Mouse (Mus musculus) embryo, embryonic 11.5 days (tissue): Measurements from ENCODE around the gene Tst.

ENCODE experiments used
- DNase-seq: peaks from one replicate; pipeline ENCODE4 v3.0.0-alpha.2; 2012; ENCODE audit warnings: low read depth, low spot score

Tst gene

DNA sequence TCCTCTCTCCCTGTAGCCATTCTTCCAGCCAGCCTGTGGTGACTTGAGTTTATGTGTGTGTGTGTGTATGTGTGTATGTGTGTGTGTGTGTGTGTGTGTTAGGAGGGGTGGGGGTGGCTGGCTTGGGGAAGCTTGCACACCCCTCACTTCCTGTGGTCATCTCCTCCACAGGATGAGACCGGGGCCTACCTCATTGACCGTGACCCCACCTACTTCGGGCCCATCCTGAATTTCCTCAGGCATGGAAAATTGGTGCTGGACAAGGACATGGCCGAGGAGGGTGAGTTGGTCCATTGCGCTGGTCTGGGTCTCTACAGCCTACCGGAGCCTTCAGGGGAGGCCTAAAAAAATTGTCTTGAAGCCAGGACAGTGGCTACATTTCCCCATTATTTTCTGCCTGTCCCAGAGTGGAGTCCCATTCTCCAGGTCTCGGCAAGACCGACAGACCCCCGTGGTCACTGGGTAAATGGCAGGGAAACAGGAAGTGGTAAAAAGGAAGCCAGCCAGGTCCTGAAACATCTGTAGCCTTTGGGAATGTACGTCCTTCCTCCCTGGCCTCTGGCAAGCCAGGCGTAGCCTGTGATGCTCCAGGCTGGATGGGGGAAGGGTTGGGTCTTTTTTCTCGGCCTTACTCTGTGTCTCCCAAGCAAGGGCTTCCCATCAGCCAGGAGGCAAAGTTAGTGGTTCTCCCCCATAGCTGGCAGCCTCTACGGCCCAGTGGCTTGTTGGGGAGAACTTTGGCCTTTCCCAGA is 24.3 kb upstream of the Tst start:
- DNase-seq, result no peak

GRCm38 (mm10) chr15:78429139-78429459 is 23.4 kb upstream of the Tst start:
- no peak for DNase-seq

DNA sequence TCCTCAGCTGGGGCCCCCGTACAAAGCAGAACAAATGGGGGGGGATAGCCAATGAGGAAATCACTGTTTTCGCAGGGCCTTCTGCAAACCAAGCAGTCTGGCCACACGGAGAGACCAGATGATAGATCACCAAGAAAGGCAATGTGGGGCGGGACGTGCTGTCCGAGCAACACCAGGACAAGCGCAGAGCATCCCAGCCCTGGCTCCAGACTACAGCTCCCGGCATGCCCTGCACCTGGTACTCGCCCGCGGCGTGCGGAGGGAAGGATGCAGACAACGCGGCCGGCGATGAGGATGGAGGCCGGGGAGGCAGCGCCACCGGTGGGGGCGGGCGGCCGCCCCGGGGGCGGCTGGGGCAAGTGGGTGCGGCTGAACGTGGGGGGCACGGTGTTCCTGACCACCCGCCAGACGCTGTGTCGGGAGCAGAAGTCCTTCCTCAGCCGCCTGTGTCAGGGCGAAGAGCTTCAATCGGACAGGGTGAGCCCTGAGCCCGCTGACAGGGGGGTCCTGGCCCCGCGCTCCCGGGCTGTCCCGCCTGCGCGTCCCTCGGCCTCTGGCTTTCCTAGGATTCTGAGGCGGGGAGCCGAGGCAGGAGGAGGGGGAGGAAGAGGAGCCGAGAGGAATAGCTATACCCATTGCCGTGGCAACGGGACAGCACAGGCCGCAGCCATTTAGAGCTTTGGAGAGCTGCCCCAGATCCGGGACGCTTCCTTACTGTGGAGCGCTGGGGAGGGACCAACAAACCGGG is 22.9 kb upstream of the Tst start, which contains the start of gene Kctd17:
Gene Kctd17, plus strand, starts transcription at position 174 of the 748 bp plus-strand sequence.
- DNase-seq, result no peak

DNA sequence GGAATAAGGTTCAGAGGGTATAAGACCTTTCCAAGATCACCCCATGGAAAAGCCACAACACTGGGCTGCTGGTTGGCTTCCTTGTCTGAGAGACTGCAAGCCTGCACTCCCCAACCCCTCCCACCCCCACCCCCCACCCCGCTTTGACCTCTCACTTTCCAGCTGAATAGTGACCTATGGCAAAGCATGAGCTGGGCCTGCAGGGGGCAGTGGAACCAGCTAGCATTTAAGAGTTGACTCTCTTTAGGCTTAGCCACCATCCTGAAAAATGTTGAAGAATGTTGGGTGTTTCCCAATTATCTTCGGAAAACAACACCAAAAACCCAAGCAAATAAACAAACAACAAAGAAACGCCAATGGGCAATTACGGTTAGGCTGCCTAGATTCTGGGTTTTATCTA is 19.5 kb upstream of the Tst start:
- no peak for DNase-seq

GRCm38 (mm10) chr15:78424507-78424906 is 18.8 kb upstream of the Tst start:
- DNase-seq, result no peak

DNA sequence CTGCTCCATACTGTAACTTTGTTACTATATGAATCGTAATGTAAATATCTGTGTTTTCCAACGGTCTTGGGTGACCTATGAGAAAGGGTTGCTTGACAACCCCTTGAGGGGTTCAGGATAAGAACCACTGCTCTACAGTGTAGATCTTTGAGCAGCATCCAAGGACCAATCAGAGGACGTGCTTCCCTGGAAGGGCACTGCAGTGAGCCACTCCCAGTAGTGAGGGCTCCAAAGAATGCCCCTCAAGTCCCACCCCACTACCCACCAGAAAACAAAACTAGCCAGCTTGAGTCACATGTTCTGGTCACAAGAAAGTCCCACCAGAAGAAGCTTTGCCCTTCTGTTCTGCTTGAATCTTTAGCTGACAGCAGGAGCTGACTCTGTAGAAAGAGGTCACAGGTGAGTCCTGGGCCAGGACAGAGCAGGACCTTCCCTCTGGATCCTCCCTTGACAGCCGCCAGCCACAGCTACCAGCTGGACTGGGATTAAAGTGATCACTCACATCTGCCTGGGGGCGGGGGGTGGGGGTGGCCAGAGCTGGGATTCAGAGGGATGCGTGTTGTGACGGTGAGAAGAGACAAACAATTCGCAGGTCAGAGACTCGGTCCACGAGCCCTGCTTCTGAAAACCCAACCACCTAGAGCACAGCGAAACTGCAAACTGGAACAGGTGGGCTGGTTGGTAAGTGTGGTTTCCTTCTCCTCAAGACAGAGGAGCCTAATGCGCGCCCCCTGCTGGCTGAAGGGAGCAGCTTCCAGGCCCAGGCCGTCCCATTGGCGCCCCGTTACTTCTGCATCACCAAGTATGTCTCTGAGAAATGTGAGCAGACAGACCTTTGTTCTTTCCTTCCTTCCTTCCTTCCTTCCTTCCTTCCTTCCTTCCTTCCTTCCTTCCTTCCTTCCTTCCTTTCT is 16.6 kb upstream of the Tst start:
- DNase-seq, result peak; percentile 72

DNA sequence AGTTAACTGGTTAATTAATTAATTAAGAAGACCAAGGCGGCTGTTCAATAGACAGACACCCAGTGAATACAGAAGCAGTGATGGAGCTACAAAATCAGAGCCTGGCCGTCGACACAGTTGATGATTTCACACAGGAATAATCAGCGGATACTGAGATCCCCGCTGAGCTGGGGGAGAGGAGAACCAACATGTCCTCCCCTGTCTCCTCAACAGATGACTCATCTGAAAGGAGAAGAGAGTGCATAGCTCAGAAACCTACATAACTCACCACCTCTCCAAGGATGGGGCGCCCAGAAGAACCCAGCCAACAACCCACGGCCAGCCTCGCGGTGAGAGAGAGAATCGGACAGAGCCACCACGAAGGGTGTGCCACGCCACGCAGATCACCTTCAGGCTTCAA is 14.7 kb upstream of the Tst start:
- no peak for DNase-seq

- no peak for DNase-seq
These were observed 11.2 kb upstream of the Tst start for GRCm38 (mm10) chr15:78416937-78417336.

GRCm38 (mm10) chr15:78414157-78414556 is 8.4 kb upstream of the Tst start:
- DNase-seq, result no peak

DNA sequence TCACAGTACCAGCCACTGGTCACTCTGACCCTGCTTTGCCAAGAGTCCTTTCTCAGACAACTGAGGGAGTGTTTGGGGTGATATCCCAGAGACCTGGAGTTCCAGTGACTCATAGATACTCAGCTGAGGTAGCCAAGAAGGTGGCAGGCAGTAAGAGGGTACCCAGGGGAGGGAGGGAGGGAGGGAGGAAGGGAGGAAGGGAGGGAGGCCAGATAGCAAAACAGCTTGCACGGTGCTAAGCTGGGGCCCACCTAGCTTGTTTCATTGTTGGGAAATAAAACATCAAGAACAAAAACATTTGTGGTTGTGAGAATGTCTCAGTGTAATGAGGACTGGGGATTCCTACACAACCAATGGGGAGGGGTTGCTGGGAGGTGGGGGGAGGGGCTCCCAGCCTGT is 8.0 kb upstream of the Tst start:
- DNase-seq, result no peak

DNA sequence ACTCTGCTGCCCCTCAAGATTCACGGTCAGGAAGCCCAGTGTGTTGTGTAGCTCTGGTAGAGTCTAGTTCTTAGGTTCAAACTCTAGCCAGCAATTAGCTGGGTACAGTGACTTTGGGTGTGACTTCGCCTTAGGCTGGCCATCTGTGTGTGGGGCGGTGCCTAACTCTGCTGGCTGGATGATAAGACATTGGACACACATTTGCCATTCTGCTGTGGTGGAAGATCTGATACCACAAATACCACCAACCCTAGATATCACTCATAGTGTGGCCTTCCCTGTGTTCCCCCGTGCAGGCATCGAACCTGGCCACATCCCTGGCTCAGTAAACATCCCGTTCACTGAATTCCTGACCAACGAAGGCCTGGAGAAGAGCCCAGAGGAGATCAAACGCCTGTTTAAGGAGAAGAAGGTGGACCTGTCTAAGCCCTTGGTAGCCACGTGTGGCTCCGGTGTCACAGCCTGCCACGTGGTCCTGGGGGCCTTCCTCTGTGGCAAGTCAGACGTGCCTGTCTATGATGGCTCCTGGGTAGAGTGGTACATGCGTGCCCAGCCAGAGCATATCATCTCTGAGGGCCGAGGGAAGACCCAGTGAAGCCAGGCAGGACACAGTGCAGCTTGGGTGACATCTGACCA is 7.5 kb upstream of the Tst start:
- DNase-seq, result no peak

- DNase-seq, result no peak
These were observed 3.9 kb upstream of the Tst start for GRCm38 (mm10) chr15:78409570-78410052.

DNA sequence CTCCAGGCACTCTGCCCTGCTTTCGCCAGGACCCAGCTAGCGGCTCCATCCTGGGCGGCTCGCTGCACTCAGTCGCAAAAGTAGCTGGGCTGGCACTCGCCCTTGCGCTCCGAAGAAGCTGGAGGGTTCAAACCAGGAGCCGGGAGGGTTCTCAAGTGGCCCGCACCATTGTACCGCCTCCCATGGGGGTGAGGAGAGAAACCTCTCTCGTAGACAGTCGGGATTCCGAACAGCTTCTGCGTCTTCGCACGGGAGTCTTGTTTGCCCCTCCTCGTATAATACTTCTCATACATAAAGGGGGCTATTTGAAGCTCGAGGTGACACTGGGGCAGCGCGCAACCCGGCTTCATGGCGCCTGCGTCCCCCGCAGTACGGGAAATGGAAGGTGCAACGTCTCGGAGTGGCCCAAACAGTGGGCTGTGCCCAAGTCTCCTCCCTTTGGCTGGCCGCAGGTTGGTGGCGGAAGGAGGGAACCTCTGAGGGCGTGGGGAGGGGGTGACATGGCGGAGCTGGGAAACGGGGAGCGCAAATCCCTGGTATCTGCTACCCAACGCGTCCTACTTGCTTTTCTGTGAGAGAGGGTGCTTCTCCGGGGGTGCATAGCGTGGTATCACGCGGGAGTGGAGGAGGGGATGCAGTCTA is 707 bp upstream of the Tst start, which contains the start of gene Mpst:
Gene Mpst, plus strand, starts transcription at position 124 of the 642 bp plus-strand sequence.
- DNase-seq, result peak; percentile 82

DNA sequence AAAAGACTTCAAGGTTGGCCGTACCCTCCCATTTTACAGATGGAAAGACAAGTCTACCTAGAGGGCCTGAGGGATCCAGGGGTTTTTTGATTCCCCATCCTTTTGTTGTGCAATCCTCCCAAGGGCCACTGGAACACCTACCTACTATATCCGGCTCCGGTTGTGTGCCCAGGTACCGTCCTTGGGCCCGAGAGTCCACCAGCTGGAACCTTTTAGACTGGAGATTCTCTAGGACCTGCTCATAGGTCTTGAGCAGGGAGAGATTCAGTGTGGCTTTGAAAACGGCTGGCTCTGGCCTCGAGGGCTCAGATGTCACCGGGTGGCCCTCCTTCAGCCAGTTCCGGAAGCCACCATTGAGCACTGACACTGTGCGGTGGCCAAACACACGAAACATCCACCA is 609 bp downstream of the Tst start:
- no peak for DNase-seq

DNA sequence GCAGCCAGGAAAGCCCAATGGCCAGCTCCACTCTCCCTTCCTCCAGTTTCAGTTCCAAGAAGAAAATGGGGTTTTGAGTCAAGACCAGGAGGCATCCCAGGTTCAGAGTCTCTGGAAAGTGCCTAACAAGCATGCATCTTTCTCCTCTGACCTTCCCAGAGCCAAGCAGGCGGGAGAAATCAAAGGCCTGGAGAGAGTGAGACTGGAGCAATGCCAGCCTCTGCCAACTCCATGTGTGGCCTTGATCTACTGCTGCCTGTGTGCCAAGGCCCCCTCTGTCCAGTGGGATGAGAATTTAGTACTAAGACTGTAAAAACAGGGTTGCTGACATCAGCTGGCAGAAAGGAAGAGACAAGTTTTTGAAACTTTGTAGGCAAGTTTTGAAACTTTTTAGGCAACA is 1.8 kb downstream of the Tst start:
- no peak for DNase-seq

DNA sequence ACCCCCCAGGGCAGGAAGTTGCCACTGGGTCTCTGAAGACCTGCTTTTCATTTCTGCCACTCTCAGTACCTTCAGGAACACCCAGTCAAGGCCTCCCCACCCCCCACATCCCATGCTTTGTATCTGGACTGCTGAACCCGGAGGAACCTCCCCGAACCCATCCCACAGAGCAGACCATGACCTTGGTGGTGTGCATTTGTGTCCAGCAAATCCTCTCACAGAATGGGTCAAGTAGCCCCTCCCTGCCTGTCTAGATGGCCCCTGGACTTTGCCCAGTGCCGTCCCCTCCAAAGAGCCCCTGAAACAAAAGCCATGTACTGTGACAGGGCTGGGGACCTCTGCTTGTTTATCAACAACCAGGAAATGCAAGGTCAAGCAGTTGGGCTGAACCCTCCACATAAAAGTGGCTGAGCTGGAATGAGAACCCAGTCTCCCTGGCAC is 2.4 kb downstream of the Tst start:
- DNase-seq, result no peak

GRCm38 (mm10) chr15:78402423-78402822 is 3.3 kb downstream of the Tst start:
- DNase-seq, result no peak

- DNase-seq, result no peak
These were observed 3.8 kb downstream of the Tst start for GRCm38 (mm10) chr15:78401921-78402320.

GRCm38 (mm10) chr15:78401345-78401744 is 4.4 kb downstream of the Tst start:
- DNase-seq, result no peak

- no peak for DNase-seq
These were observed 10.2 kb downstream of the Tst start, which contains the start of gene Tex33 for GRCm38 (mm10) chr15:78395478-78395962. Gene Tex33, minus strand, starts transcription at chr15:78395912.

DNA sequence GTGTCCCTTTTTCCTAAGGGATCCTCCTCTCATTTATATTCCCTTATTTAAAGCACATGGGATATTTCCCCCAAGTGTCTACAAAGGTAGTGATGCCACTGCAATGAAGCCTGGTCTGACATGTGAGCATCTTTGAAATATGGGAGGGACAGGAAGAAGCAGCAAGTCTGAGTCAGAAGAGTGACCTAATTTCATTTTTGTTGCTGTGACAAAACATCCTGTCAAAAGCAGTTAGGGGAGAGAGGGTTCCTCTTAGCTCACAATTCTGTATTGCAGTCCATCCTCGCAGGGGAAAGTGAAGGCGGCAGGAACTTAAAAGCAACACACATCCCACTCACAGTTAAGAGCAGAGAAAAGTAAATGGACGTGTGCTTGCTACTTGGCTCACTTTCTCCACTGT is 14.9 kb downstream of the Tst start:
- DNase-seq, result no peak
